Mouse (Mus musculus) lung, postnatal 36 days (tissue): ENCODE measurements around the gene Hmcn2.

Source experiments
- DNase-seq: peaks from one replicate; pipeline ENCODE4 v3.0.0; 2022; ENCODE audit warnings: mixed read lengths

Gene Hmcn2

DNA sequence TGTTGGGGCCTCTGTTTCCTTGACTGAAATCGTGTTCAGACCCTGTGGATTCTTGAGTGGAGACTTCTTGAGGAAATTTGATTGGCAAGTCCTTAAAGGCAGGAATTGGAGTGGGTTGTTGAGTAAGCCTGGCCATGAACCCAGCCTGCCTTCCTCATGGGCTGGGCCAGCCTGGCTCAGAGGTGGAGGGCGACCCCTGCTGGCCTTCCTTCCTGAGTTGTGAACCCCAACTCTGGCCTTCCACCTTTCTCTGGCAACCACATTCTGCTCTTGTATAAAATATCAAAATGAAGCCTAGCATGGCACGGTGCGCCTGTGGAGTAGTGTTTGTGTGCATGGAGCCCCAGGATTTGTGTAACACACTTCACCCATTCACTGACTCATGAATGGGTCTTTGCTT lies 8.5 kb upstream of the Hmcn2 start:
- DNase-seq: peak; percentile 67

DNA sequence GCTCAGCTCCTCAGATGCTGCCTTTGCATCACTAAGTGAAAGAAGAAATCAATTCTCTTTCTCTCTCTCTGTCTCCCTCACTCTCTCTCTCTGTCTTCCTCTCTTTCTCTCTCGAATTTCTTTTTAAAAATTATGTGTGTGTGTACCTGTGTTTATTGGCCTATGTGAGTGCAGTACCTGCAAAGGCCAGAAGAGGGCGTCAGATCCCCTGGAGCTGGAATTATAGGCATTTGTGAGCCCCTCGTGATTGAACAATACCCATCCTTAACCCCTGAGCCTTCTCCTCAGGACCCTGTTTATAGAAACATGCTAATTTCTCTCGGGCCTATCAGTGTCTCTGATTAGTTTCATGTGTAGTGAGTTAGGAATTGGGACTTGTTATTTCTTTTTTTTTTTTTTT lies 6.0 kb upstream of the Hmcn2 start:
- DNase-seq: no peak

DNA sequence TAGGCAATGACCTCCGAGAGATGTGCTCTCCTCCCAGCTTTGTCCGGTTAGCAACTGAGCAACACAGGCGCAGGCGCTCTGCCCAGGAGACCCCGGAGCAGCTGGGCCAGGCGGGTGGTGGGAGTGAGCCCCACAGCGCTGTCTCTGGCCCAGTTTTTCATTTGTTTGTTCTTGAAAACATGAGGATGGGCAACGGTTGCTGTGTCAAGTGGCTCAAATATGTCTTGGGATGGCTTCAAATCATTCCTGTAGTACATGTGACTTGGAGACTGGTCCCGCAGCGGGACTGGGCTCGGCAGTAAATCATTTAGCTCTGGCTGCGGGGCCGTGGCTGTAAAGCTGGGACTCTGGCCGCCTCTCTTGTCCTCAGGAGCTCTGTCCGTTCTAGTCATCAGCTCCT lies 4.7 kb upstream of the Hmcn2 start:
- no peak for DNase-seq

DNA sequence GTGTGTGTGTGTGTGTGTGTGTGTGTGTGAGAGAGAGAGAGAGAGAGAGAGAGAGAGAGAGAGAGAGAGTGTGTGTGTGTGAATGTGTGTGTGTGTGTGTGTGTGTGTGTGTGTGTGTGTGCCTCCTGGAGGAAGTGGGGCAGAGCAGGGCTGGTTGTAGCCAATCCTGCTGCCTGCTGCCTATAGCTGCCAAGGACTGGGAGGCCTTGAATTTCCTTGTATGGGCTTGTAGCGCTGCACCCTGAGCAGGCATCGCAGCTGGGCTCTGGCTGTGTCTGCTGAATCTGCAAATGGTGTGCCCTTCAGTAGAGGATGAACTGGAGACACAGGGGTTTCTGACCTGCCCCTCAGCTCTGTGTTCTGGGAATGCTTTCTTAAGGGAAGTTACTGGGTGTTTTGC lies 3.9 kb downstream of the Hmcn2 start:
- DNase-seq: no peak

DNA sequence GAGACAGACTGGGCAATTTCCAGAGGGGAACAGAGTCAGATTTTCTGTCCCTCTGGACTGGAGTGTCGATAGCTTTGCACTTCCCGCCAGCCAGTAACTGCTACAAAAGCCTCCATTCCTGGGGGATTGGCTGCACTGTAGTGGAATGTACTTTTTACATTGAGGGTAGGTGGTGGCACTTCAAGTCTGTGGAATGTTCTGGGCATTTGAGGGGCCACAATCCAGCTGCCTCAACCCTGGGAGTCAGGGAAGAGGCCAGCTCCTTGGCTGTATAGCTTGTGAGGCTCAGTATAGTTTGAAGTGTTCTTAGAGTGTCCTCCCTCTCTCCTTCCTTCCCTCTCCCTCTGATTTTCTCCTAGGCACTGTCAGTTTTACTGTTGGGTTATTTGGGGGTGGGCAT lies 5.0 kb downstream of the Hmcn2 start:
- no peak for DNase-seq

DNA sequence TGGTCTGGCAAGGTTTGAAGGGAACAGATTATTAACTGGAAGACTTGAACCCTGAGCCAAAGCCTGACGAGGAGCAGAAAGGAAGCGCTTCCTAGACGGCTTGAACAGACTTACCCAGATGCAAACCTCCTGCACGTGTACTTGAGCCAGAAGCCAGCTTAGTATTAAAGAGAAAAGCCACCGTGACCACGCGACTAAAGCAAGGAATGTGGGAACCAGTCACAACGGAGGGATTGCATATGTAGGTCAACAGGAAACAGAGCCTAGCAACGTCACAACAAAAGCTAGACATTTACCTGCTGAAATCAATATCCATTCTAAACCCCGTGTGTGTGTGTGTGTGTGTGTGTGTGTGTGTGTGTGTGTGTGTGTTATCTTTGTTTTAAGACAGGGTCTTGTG lies 13.0 kb downstream of the Hmcn2 start:
- DNase-seq: no peak

DNA sequence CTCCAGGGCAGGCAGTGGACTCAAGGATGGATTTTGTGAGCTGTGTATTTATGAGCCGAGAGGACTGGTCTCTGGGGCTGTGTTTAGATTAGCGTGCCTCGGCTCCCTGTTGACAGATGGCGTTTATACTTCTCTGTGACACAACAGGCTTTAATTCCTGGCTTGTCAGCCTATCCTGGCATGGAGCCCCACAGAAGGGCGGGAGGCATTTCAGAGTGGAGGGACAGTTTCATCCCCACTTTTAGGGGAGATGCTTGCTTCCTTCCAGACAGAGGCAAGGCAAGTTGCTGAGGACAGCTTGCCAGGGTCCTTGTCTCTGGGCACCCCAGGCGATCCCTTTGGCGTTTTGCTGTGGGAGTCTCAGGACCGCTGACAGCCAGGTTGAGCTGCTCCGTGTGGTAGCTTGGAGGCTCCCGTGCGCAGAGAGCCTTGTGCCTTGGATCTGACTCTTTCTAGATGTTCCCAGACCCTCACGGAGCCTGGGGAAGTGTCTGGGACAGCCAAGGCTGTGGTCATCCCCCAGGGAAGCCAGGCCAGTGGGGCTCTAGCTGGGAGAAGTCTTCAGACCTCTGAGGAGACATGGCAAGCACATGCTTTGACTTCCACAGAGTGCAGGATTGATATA lies 23.6 kb downstream of the Hmcn2 start:
- DNase-seq: peak; percentile 44

DNA sequence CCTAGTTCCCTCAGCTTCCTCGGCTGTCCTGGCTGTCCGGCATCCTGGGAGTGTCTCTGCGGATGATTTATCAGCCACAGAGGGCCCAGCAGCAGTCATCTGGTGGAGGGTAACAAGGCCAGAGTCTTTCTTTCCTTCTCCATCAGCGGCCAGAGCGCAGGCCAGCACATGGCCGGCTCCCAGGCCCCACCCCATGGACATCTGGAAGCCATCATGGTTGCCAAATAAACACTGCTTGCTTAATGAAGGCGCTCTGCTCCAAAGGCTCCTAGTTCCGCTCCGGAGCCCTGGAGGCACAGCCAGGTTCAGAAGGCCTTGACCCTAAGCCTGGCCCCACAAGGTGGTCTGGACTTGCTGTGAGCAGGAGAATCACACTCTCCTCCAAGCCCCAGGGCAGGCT lies 25.6 kb downstream of the Hmcn2 start:
- peak; percentile 77 for DNase-seq

DNA sequence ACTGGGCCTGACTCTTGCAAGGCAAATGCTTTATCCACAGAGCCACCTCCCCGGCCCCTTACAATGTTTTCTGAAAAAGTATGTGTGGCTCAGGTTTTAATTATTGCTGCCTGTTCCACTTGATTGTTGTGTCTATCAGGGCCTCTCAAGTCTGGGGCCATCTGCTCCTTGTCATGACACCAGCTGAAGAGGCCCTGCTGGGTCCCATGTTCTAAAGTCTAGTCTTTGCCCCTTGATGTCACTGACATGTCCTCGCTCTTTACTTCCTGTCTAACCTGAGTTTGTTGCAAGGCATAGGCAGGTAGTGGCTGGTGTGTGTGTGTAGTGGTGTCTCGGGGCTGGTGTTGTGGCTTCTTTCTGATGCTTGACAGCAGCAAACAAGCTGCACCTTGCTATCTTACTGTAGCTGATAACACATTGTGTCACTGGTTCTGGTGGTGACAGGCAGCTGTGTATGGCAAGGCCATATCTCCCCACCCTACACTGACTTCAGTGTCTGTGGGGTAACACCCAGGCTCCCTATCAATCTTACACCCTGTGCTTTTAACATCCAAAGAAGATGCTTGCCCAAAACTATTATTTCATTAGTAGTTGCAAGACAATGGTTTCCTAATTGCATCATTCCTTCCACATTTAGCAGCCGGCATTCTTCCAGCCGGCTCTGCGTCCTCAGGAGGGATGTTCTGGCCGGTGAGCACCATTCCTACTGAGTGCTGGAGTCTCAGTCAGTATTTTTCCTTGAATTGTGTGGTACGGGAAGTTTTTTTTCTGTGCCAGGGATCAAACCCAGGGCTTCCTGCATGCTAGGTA lies 27.7 kb downstream of the Hmcn2 start:
- no peak for DNase-seq

DNA sequence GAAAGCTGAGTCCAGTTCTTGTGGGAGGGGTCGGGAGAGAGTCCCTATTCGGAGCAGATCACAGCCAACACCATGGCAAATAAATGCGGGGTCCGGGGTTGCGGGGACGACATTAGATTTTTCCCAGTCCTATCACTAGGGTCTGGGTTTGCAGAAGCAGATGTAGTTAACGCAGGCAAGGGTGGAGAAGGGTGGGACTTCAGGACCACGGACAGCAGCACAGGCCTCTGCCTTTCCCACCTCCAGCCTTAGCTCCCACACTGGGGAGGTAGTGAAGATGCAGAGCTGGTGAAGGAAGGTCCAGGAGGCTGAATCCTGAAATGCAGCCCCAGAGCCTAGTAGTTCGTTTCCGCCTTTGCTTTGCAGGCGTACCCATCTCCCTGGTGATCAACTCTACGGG lies 31.9 kb downstream of the Hmcn2 start:
- DNase-seq: peak; percentile 32

DNA sequence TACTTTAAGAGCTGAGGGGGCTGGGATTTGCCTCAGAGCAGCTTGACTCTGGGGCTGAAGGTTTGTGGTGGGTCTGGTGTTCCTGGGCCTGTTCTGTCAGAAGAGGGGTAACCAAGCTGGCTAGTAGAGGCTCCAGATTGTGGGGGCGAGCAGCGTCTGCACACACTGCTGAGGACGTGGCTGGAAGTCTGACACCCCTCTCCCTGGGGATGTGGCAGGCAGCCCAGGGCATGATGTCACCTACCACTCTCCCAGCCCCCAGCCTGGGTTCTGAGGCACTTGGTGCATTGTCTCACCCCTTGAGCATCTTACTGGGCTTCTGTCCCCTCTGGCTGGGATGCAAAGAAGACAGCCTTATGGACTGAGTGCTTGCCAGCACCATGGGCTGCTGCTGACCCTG lies 34.2 kb downstream of the Hmcn2 start:
- DNase-seq: no peak

DNA sequence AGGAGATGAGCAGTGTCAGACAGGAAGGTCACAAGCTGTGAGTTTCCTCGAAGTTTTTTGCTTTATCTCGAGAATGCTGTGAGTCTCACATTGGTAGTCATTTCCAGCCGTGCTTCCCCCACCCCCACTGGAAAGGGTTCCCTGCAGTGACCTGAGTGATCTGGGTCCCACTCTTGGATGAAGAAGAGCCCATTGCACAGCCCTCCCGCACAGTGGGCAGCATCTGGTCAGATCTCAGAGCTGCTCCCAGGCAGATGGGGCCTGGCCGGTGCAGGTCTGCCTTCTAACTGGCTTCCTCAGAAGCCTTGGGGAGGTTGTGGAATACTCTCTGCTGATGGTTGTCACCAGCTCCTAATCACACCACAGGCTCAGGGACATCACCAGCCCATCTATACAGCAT lies 34.6 kb downstream of the Hmcn2 start:
- no peak for DNase-seq

DNA sequence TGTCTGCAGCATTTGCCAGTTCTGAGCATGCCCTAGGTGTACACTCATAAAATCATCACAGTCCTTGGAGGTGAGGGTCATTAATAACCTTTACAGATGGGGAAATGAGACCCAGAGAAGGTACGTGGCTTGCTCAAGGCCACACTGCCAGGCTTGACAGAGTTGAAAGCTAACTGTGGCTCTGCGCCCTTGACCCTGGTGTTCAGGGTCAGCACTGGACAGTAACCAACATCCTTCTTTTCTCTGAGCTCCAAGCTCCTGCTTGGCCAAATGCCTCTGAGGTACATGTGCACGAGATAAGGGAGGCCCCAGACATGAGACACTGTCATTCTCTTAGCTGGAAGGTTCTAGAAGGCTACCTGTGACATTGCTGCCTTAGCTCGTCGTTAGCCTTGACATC lies 42.6 kb downstream of the Hmcn2 start:
- DNase-seq: no peak

DNA sequence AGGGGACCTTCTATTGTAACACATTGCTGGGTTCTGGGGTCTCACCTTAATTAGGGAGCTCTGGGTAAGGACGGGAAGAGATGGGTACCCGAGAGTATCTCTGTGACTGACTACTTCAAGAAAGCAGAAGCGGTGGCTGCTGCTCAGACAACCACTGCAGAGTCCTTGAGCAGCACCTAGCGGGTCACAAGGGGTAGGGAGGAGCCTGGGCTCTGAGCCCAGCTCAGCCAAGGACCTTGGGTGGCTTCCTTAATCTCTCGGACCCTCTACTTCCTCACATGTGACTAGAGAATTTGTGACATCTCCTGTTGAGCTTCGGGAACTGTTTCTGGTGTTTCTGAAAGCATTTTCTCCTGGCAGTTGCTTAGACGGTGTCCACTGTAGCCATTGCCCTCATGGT lies 45.1 kb downstream of the Hmcn2 start:
- no peak for DNase-seq

DNA sequence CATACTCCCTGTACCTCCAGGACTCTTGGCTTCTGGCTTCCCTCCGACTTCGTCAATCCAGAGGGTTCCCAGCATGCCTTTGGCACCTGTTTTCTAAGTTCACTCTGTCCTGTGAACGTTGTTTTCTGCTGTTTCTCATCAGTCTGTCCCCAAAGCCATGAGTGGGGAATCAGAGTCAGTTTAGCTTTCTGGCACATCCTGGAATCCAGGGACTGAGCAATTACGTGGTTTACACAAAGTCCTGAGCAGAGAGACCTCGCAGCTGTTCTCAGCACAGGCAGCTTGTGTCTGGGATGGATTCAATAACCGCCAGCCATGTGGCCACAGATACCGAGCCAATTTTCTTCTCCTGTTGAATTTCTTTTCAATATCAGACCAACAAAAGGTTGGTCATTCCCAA lies 53.0 kb downstream of the Hmcn2 start:
- peak; percentile 60 for DNase-seq

DNA sequence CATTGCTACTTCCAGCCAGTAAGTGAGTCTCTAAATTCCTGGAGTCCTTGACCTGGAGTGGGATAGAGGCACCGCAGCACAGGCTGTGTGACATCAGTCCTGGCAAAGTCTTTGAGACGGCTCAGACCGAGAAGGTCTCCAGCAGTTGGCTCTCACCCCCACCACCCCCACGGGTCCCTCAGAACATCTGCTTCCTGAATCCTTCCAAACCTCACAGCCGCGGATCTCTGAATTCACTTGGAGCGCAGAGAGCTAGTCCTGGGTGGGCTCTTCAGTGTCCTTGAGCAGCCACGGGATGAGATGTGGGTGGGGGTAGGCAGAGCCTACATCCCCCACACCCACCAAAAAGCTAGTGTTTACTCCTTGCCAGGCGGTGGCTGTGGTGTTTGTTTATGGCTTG lies 57.2 kb downstream of the Hmcn2 start:
- DNase-seq: peak; percentile 43

DNA sequence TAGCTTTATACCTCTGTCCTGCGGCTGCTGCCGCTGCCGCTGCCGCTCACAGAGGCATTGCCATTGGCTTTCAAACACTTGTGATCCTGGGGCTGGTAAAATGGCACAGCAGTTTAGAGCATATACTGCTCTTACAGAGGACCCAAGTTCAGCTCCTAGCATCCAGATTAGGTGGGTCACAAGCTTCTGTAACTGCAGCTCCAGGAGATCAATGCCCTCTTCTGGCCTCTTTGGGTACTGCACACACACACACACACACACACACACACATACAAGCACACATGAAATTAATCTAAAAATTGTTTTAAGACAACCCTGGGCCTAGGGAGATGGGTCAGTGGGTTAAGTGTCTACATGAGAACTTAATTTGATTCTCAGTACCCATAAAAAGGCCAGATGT lies 58.0 kb downstream of the Hmcn2 start:
- DNase-seq: no peak

DNA sequence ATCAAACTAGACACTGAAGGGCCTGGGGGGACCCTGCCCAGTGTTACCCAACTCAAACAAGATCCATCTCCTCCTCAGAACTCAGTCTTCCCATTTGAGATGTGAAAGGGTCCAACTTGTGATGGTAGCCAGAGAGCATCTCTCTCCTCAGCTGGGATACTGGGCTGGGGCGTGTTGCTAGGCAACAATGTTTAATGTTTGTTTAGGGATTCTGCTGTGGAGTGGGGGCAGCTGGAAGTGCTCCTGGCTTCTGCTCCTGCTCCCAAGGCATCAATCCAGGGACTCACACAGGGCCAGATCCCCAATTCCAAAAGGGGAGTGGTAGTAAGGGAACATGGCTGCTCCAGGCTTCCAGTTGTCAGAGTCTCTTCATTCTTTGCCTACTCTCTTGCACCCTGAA lies 60.2 kb downstream of the Hmcn2 start:
- peak; percentile 30 for DNase-seq

DNA sequence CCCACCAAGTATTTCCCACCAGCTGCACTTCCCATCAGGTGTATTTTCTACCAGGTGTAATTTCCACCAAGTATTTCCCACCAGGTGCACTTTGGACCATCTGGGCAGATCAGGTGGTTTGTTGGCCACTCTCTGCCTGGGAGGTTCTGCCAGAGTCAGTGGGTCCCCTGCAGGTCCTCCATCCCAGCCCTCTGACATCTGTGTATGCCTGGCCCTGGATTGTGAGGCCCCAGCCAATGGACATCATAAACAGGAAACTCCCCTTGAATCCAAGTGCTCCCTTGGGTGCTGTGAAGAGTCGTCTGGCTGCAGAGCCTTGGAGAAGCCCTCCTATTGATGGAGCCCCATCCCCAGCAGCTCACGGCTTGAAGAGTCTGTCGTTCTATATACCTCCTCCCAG lies 61.8 kb downstream of the Hmcn2 start:
- no peak for DNase-seq

DNA sequence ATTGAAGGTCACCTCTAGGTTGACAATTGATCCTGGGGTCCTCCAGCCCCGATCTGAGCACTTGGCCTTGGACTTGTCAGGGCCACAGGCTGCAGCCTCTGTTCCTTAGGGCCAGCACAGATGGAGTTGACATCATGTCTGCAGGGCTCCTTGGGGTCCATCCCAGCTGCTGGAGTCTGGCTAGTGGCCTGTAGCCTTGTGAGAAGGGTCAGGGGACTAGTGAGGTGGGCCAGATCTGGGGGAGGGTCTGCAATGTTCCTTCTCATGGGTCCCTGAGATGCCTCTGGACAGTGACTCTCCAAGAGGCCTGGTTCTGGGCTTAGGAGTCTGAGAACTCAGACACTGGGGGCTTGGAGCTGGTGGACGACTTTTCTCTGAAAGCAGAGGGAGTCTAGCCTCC lies 63.3 kb downstream of the Hmcn2 start:
- no peak for DNase-seq

DNA sequence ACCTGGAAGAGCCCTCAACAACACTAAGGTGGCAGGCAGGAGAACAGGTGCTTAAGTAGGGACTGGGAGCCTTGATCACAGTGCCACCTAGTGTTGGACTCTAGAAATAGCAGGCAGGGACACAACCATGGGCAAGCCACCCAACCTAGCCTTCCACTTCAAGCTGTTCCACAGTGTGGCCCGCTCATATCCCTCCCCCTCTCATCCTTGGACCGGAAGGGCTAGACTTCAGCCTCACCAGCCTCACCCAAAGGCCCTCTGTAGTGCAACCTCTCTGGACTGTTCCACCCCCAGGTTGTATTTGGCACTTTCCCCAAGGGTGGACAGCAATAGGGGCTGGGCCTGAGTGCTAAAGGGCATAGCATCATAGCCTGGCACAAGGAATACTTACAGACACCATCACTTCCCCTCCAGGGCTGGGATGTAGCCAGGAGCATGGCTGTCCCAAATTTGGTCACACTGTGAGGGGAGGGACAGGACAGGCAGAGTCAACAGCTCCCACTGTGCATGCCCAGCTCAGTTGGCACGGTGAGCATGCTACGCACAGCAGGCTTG lies 67.2 kb downstream of the Hmcn2 start:
- DNase-seq: peak; percentile 52

DNA sequence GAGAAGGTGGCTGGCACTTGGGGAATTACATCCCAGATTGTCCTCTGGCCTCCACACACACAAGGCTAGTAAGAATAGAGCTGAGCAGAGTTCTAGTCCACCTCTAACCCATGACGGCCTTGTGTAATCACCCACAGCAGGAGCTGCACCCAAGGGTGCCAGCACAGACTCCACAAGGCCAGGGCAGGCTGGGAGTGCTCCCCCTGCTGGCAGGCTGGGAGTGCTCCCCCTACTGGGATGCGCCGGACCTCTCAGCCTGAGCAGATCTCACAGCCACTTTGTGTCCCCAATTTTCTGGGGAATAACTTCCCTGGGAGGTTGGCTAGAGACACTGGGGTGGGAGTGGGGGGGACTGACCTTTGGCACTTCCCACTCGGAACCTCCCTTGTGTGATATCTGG lies 68.7 kb downstream of the Hmcn2 start:
- peak; percentile 38 for DNase-seq

DNA sequence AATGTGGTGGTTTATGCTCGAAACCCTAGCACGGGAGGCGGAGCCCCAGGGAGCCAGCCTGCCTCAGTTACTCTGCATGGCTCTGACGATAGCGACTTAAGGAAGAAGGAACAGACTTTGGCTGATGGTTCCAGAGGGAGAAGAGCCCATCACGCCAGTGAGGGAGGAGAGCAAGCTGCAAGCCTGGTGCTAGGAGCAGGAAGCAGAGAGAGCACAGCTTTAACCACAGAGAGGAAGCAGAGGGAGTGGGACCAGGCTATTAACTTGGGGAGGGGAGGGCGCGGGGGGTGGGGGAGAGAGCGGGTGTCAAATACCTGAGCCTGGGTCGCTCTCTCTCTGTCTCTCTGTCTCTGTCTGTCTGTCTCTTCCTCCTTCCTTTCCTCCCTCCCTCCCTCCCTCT lies 102.8 kb downstream of the Hmcn2 start:
- no peak for DNase-seq

DNA sequence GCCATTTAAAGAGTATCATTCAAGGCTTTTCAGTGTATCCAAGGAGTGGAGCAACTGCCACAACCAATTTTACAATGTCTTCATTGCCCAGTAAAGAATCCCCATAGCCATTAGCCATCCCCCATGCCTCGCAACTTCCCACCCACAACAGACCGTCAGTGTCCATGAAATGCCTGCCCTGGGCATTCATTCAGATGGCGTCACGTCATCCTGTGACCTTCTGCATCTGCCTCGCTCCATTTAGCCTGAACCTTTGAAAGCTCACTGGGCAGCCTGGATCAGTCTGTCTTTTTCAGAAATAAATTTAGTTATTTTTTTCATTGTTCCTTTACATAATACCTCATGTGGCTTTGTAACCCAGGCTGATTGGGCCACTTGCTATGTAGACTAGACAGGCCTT lies 103.8 kb downstream of the Hmcn2 start:
- no peak for DNase-seq

DNA sequence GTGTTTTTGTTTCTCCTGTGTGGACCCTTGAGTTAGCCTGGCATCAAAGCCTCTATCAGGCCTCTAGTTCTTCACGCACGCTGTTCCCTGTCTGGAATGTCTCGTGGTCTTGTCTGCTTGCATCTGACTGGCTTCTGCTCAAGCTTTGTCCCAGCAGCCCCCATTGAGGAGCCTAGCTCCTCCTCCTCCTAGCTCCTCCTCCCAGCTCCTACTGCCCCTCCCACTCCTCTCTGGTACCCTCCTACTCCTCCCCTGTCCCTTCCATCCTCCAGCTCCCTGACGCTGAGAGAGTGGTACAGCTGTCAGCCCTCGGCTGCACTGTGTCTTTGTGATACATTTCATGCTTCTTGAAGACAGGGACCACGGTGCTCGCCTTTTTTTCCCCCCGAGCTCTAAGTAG lies 104.4 kb downstream of the Hmcn2 start:
- DNase-seq: no peak
